Mouse (Mus musculus): ENCODE results near the gene Bbip1. TPM values are rescaled to one million over a fixed set of nuclear protein-coding genes. Genes with fewer than 3 reads are reported as not detected.

Gene Bbip1
- total and polyA plus RNA-seq, 3 experiments = 38.8 to 95.7 (median 41.0) TPM

- TF ChIP-seq GABPA (IDR thresholded peaks at IDR 0.05; ENCODE audit: insufficient replicate concordance, low read depth, low read length) (no peak), UBTF (IDR thresholded peaks at IDR 0.05; ENCODE audit: low read depth, low read length) (no peak), USF1 (IDR thresholded peaks at IDR 0.05; ENCODE audit: low read depth, low read length) (no peak), MEF2A (IDR thresholded peaks at IDR 0.05; ENCODE audit: borderline replicate concordance, low read depth, low read length) (no peak), CHD1 (IDR thresholded peaks at IDR 0.05; ENCODE audit: low read depth, low read length) (no peak), IRF4 (IDR thresholded peaks at IDR 0.05; ENCODE audit: low read depth, low read length) (no peak), MAX (IDR thresholded peaks at IDR 0.05; ENCODE audit: low read length) (no peak), BHLHE40 (IDR thresholded peaks at IDR 0.05; ENCODE audit: low read depth, low read length) (no peak), TCF12 (IDR thresholded peaks at IDR 0.05; ENCODE audit: low read depth, low read length) (no peak), JUND (conservative IDR thresholded peaks at IDR 0.05; ENCODE audit: low read depth, low read length) (no peak), HCFC1 (IDR thresholded peaks at IDR 0.05; ENCODE audit: low read depth, low read length) (no peak), ELF1 (IDR thresholded peaks at IDR 0.05; ENCODE audit: low read depth, low read length) (no peak), E2F4 (IDR thresholded peaks at IDR 0.05; ENCODE audit: insufficient replicate concordance, low read depth, low read length) (no peak), MAFK (IDR thresholded peaks at IDR 0.05; ENCODE audit: insufficient replicate concordance, low read length) (no peak), RAD21 (IDR thresholded peaks at IDR 0.05; ENCODE audit: low read depth, low read length) (no peak), POLR2A (IDR thresholded peaks at IDR 0.05; ENCODE audit: low read depth, low read length) (no peak), NRF1 (IDR thresholded peaks at IDR 0.05; ENCODE audit: low read depth, low read length) (no peak), CTCF (conservative IDR thresholded peaks at IDR 0.05 in 1 of 2, IDR thresholded peaks at IDR 0.05 in 1 of 2; ENCODE audit: low read depth in 2 of 2, low read length in 2 of 2) (no peak)
- dilution Hi-C loops (cut with MboI; ENCODE audit: extremely low pct_ligation_motif_present, extremely low pct_unique_long_range_greater_than_20kb, low sequenced_read_pairs) = no loop called here
- Histone ChIP-seq H3K4me3 (replicated peaks in 1 of 3; ENCODE audit: low read depth in 2 of 3, low read length in 2 of 3, poor library complexity in 1 of 3) (no peak overlapping the region), H3K9ac (ENCODE audit: insufficient read depth, low read depth) (no peak overlapping the region), H3K36me3 (replicated peaks in 1 of 2; ENCODE audit: control insufficient read depth in 1 of 2, insufficient read depth in 1 of 2, low read length in 1 of 2) (peaks cover 0 to 4% of the 10 kb centered on the region in 2 experiments), H3K27ac (ENCODE audit: insufficient read depth, low read depth) (no peak overlapping the region), H3K4me2 (ENCODE audit: insufficient read depth, low read depth, poor library complexity, severe bottlenecking) (no peak overlapping the region), H3K79me2 (replicated peaks; ENCODE audit: control insufficient read depth, extremely low read depth, insufficient read depth, poor library complexity, severe bottlenecking) (no peaks in the 10 kb centered on the region), H3K4me1 (ENCODE audit: control insufficient read depth in 1 of 2, insufficient read depth in 2 of 2) (peaks cover 5 to 19% of the 10 kb centered on the region in 2 experiments), H3K27me3 (replicated peaks) (no peaks in the 10 kb centered on the region), H3K9me3 (replicated peaks; ENCODE audit: low read length) (peaks cover 1% of the 10 kb centered on the region)
- in situ Hi-C loops (cut with MboI; ENCODE audit: low pct_ligation_motif_present, low pct_unique_long_range_greater_than_20kb, low sequenced_read_pairs) = no loop called here
- DNase-seq (ENCODE audit: extremely low read depth) = no peak
Observed at GRCm38 (mm10) chr19:53885450-53885849, 59.0 kb downstream of the Bbip1 start.

- dilution Hi-C loops (cut with MboI; ENCODE audit: extremely low pct_ligation_motif_present, extremely low pct_unique_long_range_greater_than_20kb, low sequenced_read_pairs) = no loop called here
- H3K36me3 ChIP-seq (replicated peaks in 1 of 2; ENCODE audit: control insufficient read depth in 1 of 2, insufficient read depth in 1 of 2, low read length in 1 of 2) = peaks cover 0 to 5% of the 10 kb centered on the region in 2 experiments
- no peaks in the 10 kb centered on the region for H3K79me2 ChIP-seq (replicated peaks; ENCODE audit: control insufficient read depth, extremely low read depth, insufficient read depth, poor library complexity, severe bottlenecking)
- no peaks in the 10 kb centered on the region for H3K27me3 ChIP-seq (replicated peaks)
- H3K4me1 ChIP-seq (ENCODE audit: control insufficient read depth in 1 of 2, insufficient read depth in 2 of 2) = peaks cover 2 to 10% of the 10 kb centered on the region in 2 experiments; a peak in 1 of 4 replicates
- H3K9me3 ChIP-seq (replicated peaks; ENCODE audit: low read length) = peaks cover 4% of the 10 kb centered on the region
- no peak overlapping the region for H3K9ac ChIP-seq (ENCODE audit: insufficient read depth, low read depth)
- no peak for TF ChIP-seq ETS1 (conservative IDR thresholded peaks at IDR 0.05; ENCODE audit: low read depth, low read length)
- TF ChIP-seq MAX (IDR thresholded peaks at IDR 0.05; ENCODE audit: low read length) = no peak
- no peak for TF ChIP-seq PAX5 (IDR thresholded peaks at IDR 0.05; ENCODE audit: low read length)
- no peak for TF ChIP-seq KAT2A (IDR thresholded peaks at IDR 0.05; ENCODE audit: insufficient replicate concordance, low read length)
- TF ChIP-seq JUND (conservative IDR thresholded peaks at IDR 0.05; ENCODE audit: low read depth, low read length) = no peak
- no peak for TF ChIP-seq NELFE (IDR thresholded peaks at IDR 0.05; ENCODE audit: low read depth, low read length)
- no peak for TF ChIP-seq ELF1 (IDR thresholded peaks at IDR 0.05; ENCODE audit: low read depth, low read length)
- no peak for TF ChIP-seq POLR2A (IDR thresholded peaks at IDR 0.05; ENCODE audit: low read depth, low read length)
- TF ChIP-seq ZC3H11A (IDR thresholded peaks at IDR 0.05; ENCODE audit: low read depth, low read length) = no peak
- TF ChIP-seq EP300 (IDR thresholded peaks at IDR 0.05; ENCODE audit: low read length) = no peak
- no peak for TF ChIP-seq CTCF (conservative IDR thresholded peaks at IDR 0.05 in 1 of 2, IDR thresholded peaks at IDR 0.05 in 1 of 2; ENCODE audit: low read depth in 2 of 2, low read length in 2 of 2)
- TF ChIP-seq MAFK (IDR thresholded peaks at IDR 0.05; ENCODE audit: insufficient replicate concordance, low read length) = no peak
- TF ChIP-seq E2F4 (IDR thresholded peaks at IDR 0.05; ENCODE audit: insufficient replicate concordance, low read depth, low read length) = no peak
- in situ Hi-C loops (cut with MboI; ENCODE audit: low pct_ligation_motif_present, low pct_unique_long_range_greater_than_20kb, low sequenced_read_pairs) = no loop called here
- H3K4me3 ChIP-seq (replicated peaks in 1 of 3; ENCODE audit: low read depth in 2 of 3, low read length in 2 of 3, poor library complexity in 1 of 3) = no peak overlapping the region
- H3K27ac ChIP-seq (ENCODE audit: insufficient read depth, low read depth) = no peak overlapping the region
- H3K4me2 ChIP-seq (ENCODE audit: insufficient read depth, low read depth, poor library complexity, severe bottlenecking) = no peak overlapping the region
- no peak for DNase-seq (ENCODE audit: extremely low read depth)
Observed at GRCm38 (mm10) chr19:53881786-53882185, 62.6 kb downstream of the Bbip1 start.

Data from CH12.LX (cell line).